Mouse (Mus musculus): ENCODE data around the gene 1810024B03Rik.
A peak's percentile ranks its signal among the peaks of the same experiment; 100 is the strongest.
"Not testable (repeated sequence)": the region's sequence is repeated elsewhere in the genome, so short reads cannot be mapped to it uniquely, and the experiment has no call there.

- not testable (repeated sequence) for TF ChIP-seq POLR2A (IDR thresholded peaks at IDR 0.05; ENCODE audit: borderline replicate concordance, extremely low read depth, insufficient read depth, insufficient read length, poor library complexity, severe bottlenecking)
- TF ChIP-seq CTCF (IDR thresholded peaks at IDR 0.05; ENCODE audit: borderline replicate concordance, extremely low read depth, insufficient read depth, insufficient read length) = 0 out of 2 replicates have a peak, but pooled peaks have one; percentile 8
Measured at GRCm38 (mm10) chr2:127166261-127166660, 41.8 kb downstream of the 1810024B03Rik start.
